ENCODE assay signal across 17 mouse cellular contexts in the genomic region with DNA sequence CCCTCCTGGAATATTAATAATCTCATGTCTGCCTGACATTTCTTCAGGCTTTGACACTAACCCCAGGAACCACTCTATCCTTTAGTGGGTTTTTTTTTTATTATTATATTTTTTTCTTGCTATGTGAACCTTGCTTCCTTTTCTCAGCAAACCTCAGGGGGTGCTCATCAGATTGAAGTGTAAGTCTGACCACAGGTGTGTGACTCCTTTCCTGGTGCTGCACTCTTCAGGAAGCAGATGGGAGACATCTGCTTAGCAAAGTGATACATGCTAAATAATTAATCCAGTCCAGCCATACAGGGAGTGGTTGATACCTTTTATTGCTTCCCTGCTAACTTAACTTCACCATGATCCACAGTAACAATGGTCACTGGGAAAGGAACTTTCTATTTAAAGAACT.
"Had no signal": no experiment of that assay in that cellular context is flagged by ENCODE, and none has a peak within 500 bp of the region (broad histone marks: within the 10 kb centered on the region; RNA-seq: fewer than 3 reads in every experiment).

No protein-coding gene starts in this region.

- H3K27me3 ChIP-seq: kidney, embryonic 15.5 days; limb, embryonic 12.5 days; limb, embryonic 15.5 days; stomach, embryonic 15.5 days had no signal

- H3K4me1 ChIP-seq: kidney, embryonic 15.5 days; stomach, embryonic 15.5 days had no signal

- DNase-seq: kidney, adult 11 months; kidney, adult 8-10 months; kidney, postnatal 10 days; kidney, postnatal 36 days; left cerebral cortex, postnatal 4 days; liver, postnatal 0 days; lung, embryonic 14.5 days; midbrain, embryonic 14.5 days; thymus, postnatal 25 days had no signal

- H3K27ac ChIP-seq: kidney, embryonic 15.5 days; limb, embryonic 12.5 days; limb, embryonic 15.5 days; liver, embryonic 14.5 days; stomach, embryonic 15.5 days had no signal

- H3K36me3 ChIP-seq: kidney, embryonic 15.5 days; limb, embryonic 12.5 days; limb, embryonic 15.5 days; stomach, embryonic 15.5 days had no signal

- H3K9ac ChIP-seq: kidney, embryonic 15.5 days; limb, embryonic 12.5 days; limb, embryonic 15.5 days; liver, embryonic 14.5 days; liver, postnatal 0 days; lung, embryonic 14.5 days; stomach, embryonic 15.5 days had no signal

- H3K4me2 ChIP-seq: kidney, embryonic 15.5 days; limb, embryonic 12.5 days; limb, embryonic 15.5 days; liver, embryonic 11.5 days; lung, embryonic 14.5 days; midbrain, embryonic 11.5 days; stomach, embryonic 15.5 days had no signal

- H3K4me3 ChIP-seq: kidney, embryonic 15.5 days; limb, embryonic 12.5 days; limb, embryonic 15.5 days; stomach, embryonic 15.5 days had no signal

- ATAC-seq: liver, postnatal 0 days; lung, postnatal 0 days had no signal

- H3K9me3 ChIP-seq: kidney, embryonic 15.5 days; limb, embryonic 12.5 days; limb, embryonic 15.5 days; stomach, embryonic 15.5 days had no signal
